Mouse (Mus musculus) kidney, postnatal 10 days (tissue): ENCODE data around the gene Sfmbt1.
A peak's percentile ranks its signal among the peaks of the same experiment; 100 is the strongest.
"Not testable (repeated sequence)": the region's sequence is repeated elsewhere in the genome, so short reads cannot be mapped to it uniquely, and the experiment has no call there.

Source experiments
- DNase-seq: peaks from one replicate; pipeline ENCODE4 v3.0.0; 2021; ENCODE audit warnings: mixed read lengths

Sfmbt1 gene

GRCm38 (mm10) chr14:30718696-30719095 is 4.0 kb downstream of the Sfmbt1 start:
- DNase-seq, result not testable (repeated sequence)

- DNase-seq, result no peak
Measured at GRCm38 (mm10) chr14:30719514-30719913, 4.9 kb downstream of the Sfmbt1 start.

- no peak for DNase-seq
Measured at GRCm38 (mm10) chr14:30721850-30722249, 7.2 kb downstream of the Sfmbt1 start.

DNA sequence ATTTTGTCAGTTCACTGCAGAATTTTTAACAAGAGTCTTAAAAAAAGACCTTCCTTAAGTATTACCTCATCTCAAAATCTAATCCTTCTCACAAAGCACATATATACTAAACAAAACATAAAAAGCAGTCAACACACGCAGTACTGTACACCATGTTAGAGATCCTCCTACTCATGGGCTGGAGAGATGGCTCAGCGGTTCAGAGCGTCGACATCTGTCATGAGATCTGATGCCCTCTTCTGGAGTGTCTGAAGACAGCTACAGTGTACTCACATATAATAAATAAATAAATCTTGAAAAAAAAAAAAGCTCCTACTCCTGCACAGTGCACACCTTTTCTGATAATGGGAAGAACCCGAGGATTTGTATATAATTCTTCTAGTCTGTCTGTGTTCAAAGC is 7.8 kb downstream of the Sfmbt1 start:
- no peak for DNase-seq

GRCm38 (mm10) chr14:30731896-30732295 is 17.2 kb downstream of the Sfmbt1 start:
- no peak for DNase-seq

DNA sequence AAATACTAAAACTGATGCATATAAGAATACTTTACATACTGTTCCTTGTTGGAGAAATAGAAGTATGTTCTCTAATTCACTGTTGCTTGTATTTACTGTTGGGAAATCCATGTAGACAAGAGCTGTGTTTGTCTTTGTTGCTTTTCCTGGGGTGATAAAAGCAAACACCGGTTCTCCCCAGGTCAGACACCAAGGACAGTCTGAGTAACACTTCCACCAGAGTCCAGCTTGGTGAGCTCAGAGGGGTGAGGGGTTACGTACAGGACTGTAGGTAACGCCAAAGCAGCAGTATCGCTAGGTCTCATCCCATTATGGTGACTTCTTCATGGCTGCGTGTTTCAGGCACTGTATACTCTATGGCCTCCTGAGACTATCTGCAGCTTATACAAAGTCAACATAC is 20.0 kb downstream of the Sfmbt1 start:
- DNase-seq, result no peak

DNA sequence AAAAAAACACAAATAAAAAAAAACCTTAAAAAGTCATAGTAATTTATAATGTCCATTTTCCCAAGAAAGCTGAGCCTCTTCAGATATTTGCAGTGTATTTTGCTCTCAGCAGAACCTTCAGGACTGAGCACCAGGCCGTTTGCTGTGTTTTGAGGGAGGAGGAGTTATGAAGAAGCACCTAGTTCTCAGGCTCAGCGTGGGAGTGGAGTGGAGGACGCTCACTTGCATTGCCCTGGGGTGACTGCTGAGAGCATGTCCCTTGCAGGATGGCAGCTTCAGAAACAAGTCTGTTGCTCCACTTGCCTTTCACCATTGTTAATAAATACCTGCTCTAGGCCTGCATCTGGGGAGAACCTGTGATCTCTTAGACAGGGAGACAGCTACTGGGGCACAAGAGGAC is 21.2 kb downstream of the Sfmbt1 start:
- no peak for DNase-seq

GRCm38 (mm10) chr14:30736413-30736812 is 21.8 kb downstream of the Sfmbt1 start:
- DNase-seq, result no peak

GRCm38 (mm10) chr14:30743891-30744290 is 29.2 kb downstream of the Sfmbt1 start:
- DNase-seq, result no peak

- no peak for DNase-seq
Measured at GRCm38 (mm10) chr14:30746160-30746559, 31.5 kb downstream of the Sfmbt1 start.

- no peak for DNase-seq
Measured at GRCm38 (mm10) chr14:30757239-30757638, 42.6 kb downstream of the Sfmbt1 start.

GRCm38 (mm10) chr14:30761211-30761610 is 46.6 kb downstream of the Sfmbt1 start:
- DNase-seq, result no peak

DNA sequence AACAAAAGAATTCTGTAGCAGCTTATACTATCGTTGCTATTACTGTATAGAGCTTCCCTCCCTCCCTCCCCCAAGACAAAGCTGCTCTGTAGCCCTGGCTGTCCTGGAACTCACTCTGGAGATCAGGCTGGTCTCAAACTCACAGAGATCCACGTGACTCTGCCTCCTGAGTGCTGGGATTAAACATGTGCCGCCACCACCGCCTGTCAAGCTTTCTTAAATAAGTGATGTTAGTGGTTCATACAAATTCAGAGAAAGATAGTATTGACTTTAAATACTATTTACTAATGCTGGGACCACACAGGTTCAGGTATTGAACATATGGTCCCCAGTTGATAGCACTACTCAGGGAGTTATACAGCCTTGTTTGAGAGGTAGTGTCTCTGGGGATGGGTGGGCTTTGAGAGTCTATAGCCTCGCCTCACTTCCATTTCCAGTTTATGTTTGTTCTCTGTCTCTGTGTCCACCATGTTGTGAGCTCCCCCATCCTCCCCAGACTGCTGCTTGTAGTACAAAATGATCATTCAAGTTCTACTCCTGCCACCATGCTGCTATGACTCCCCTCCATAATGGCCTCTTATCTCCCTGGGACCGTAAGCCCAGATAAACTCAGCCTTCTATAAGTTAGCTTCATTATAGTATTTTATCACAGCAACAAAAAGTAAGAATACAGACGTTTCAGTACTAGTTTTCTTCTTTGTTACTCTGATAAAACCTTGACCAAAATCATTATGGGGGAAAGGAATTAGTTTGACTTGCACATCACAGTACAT is 47.7 kb downstream of the Sfmbt1 start:
- DNase-seq, result no peak

DNA sequence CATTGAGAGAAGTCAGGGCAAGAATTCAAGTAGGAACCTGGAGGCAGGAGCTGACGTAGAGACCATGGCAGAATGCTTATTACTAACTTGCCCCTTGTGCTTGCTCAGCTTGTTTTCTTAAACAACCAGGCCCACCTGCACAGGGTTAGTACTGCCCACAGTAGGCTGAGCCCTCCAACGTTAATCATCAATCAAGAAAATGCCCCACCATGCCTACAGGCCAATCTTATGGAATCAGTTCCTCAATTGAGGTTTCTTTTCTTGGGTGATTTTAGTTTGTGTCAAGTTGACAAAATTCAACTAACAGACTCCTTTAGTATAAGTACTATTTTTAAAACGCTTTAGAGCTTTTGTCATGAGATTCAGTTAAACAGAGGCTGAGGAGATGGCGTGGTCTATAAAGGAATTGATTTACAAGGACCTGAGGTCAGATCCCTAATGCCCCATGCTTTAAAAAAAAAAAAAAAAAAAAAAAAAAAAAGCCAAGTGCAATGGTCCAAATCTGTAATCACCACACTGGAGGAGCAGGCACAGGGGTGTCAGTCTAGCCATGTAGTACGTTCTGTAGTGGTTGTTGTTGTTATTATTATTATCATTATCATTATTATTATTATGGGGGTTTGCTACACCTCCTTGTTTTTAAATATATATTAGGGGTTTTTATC is 48.4 kb downstream of the Sfmbt1 start:
- DNase-seq, result no peak

GRCm38 (mm10) chr14:30784614-30785013 is 70.0 kb downstream of the Sfmbt1 start:
- DNase-seq, result no peak

DNA sequence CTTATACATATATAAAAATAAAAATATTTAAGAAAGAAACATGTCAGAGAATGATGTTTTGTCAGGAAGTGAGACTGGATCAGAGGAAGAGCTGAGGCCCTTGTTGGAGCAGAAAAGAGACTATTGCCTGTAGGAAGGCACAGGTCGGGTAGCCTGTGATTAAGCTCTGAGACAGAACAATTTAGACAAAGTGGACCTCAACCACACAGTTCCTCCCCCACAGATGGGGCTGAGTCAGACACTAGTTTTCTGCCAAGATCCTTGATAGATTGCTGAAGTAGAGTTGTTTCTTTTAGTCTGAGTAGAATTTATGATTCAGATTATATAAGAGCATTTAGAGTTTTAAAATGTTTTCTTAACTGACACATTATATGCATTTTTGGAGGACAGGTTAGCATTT is 74.8 kb downstream of the Sfmbt1 start:
- DNase-seq, result no peak

DNA sequence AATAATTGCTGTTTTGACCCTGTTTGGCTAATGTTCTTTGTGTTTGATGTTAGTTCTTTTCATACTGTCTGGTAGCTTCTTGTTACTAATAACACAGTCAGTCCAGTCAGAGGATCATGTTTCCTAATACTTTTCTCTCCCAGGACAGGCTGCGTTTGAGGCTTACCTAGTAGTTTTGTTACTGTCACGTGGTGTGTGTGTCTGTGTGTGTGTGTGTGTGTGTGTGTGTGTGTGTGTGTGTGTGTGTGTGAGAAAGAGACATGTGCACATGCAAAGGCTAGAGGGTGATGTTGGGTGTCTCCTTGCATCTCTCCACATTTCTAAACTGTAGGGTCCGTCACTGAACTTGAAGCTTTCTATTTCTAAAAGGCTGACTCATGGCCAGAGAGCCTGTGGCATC is 78.2 kb downstream of the Sfmbt1 start:
- DNase-seq, result no peak

DNA sequence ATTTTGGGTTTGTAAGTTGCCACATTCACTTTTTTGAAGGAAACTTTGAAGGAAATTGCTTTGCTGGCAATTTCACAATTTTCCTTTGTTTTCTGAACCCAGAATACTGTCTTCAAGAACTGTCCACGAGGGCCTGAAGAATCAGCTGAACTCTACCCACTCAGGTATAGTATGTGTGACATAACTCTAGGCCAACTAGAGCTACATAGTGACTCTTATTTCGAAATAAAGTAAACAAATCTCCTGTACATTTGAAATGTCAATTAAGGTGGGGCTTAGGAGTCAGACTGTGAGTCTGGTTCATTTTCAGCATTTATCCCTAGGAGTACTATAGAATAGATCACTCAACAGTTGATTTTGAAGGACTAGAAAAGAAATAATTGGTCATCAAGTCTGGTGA is 87.1 kb downstream of the Sfmbt1 start:
- no peak for DNase-seq

DNA sequence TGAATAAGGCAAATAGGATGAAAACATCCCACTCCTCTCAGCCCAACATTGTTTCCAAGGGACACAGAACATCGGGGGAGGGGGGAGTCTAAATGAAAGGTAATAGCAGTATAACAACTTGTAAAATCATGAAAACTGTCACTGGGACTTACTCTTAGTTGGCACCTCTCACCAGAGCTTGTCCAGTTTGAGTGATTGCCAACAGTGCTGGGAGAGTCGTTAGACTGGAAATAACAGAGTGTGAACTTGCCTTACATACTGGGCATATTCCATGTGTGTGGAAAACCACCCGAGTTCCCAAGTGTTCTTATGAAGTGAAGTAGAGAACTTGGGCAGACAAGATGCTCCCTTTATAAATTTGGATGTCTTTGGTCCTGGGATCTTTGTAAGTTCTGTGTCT is 106.5 kb downstream of the Sfmbt1 start:
- DNase-seq, result no peak

DNA sequence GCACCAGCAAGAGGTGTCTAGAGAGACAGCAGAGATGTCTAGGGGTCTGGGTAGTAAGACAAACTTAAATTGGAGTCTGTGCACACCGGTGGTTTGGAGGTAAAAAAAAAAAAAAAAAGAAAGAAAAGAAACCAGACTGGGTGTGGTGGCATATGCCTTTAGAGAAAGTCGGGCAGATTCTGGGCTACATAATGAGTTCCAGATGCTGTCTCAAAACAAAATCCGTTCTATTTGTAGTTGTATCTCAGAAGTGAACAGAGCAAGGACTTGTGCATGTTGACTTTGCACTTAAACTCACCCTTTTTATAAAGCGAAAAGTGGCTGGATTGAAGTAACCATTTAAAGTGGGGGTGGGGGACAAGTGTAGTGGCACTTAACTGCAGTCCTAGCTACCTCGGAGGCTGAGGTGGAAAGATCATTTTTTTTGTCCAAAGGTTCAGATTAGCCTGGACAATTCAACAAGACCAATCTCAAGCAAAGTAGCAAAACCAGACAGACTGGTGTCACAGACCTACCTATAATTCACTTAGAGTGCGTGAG is 109.9 kb downstream of the Sfmbt1 start:
- DNase-seq, result no peak

DNA sequence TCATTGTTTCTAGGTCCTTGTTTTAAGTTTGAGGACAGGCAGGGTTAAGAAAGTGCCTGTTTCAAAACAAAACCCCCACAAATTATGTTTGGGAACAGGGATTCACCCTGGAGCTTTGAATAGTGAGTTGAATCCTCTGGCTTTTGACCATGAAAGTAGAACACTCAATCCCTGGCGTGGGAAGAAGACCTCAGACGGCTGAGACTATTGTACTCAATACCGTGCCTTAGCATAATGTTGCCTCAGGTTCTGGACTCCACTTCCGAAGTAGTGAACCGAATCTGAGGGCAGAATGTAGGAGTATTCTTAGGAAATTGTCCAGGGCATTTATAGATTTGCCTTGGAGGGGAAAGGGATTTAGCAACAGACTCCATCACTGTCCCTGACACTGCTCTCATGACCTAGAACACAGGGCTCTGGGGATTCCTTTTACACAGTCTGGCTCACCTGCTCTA is 110.4 kb downstream of the Sfmbt1 start:
- no peak for DNase-seq

- peak; percentile 92 for DNase-seq
Measured at GRCm38 (mm10) chr14:30825476-30826131, 111.0 kb downstream of the Sfmbt1 start, which contains the start of gene Tmem110. TSS of gene Tmem110 (plus strand) at chr14:30825590.
